Mouse (Mus musculus) megakaryocyte, adult 5-6 weeks (primary cell): ENCODE results near the gene Slc11a2. TPM values are rescaled to one million over a fixed set of nuclear protein-coding genes. Genes with fewer than 3 reads are reported as not detected.
"Not testable (repeated sequence)": the region's sequence is repeated elsewhere in the genome, so short reads cannot be mapped to it uniquely, and the experiment has no call there.

Source experiments
- ATAC-seq: 2 replicates; pipeline ENCODE4 v1.8.0; 2016; ENCODE audit warnings: mild to moderate bottlenecking, inconsistent platforms; ENCODE audit not compliant: poor library complexity, severe bottlenecking
- total RNA-seq, 2 experiments: library from RNA; stranded (forward) in 1 of 2; stranded (reverse) in 1 of 2; fragments of 153-499, 151-499 nt in 1 of 2; fragments of 221-1000, 200-1000 nt in 1 of 2; gene quantifications; 2 replicates each; pipeline versions ENCODE4 v1.2.3 to v1.2.4; 2015 to 2017

Gene Slc11a2
- total RNA-seq, 2 experiments from 2014 or later, result 3.1 to 5.3 TPM

DNA sequence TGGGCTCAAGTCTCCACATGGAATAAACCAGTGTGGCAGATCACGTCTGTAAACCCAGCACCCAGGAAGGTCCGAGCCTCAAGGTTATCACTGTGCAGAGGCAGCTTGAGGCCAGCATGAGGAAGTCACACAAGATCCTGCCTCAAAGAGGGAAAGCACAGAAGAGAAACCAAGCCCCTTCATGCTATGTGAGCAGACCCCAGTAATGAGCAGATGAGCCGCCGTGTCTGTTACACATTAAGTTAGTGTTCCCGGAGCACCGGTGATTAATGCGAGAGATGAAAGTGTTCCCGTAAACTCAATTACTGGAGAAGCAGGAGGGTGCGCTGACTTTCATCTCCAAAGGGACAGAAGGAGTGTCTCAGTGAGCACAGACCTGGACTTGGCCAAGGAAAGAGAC lies 58.9 kb downstream of the Slc11a2 start:
- ATAC-seq, result not testable (repeated sequence)

DNA sequence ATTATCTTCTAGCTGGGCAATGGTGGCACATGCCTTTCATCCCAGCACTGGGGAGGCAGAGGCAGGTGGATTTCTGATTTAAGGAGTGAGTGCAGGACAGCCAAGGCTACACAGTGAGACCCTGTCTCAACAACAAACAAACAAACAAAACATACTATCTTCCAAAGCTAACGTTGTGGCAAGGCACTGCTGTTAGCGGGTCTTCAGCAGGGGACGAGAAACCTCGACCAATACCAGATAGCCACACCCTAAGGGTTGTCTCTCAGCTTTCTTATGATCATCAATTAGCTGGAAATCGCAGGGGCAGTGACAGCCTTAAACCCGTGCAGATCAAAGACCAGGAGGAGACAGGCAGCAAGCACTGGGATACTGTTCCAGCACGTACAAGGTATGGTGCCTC lies 60.6 kb downstream of the Slc11a2 start, which contains the start of gene Higd1c:
Higd1c (plus strand) TSS at position 301 of the 400 bp plus-strand sequence.
- no peak for ATAC-seq

- no peak for ATAC-seq
These were observed 69.0 kb downstream of the Slc11a2 start for GRCm38 (mm10) chr15:100355876-100356275.

DNA sequence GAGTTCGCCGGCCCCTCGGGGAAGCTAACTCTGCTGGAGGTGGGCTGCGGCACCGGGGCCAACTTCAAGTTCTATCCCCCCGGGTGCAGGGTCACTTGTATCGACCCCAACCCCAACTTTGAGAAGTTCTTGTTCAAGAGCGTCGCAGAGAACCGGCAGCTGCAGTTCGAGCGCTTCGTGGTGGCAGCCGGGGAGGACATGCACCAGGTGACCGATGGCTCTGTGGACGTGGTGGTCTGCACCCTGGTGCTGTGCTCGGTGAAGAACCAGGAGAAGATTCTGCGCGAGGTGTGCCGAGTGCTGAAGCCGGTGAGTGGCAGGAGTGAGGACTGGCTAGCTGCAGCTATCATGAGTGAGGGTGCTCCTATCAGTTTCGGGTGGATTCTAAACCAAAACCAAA lies 71.5 kb downstream of the Slc11a2 start:
- ATAC-seq, result peak; percentile 40; the same call in 1 of the 2 replicates

- ATAC-seq, result no peak
These were observed 72.1 kb downstream of the Slc11a2 start, which contains the start of the genes Methig1 and Mettl7a2 for GRCm38 (mm10) chr15:100352711-100353250. TSS of gene Methig1 (plus strand) at chr15:100353149. TSS of gene Mettl7a2 (plus strand) at chr15:100353200.

DNA sequence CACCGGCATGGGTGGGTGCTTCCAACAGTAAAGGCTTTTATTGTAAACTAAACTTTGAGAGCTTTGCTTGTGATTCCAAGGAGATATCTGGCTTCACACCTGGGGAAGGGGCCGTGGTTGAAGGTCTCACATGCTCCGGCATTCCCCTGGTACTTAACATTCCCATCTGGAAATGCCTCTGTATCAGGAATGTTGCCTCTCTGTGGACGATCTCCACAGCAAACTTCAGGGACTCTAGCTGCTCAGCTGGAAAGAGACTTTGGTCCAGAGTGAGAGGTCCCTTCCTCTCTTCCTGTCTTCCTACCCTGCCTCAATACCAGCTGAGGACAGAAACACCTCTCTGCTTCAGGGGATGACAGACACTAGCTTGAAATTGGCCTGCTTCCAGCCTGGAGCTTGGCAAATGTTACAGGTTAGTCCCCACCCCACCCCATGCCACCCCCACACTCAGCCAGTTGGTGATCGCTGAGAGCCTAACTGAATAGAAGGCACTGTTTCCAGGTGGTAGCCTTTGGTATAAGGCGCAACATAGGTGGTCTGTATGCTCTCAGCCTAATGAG lies 73.3 kb downstream of the Slc11a2 start:
- no peak for ATAC-seq

- ATAC-seq, result no peak
These were observed 75.4 kb downstream of the Slc11a2 start for GRCm38 (mm10) chr15:100349496-100349895.

DNA sequence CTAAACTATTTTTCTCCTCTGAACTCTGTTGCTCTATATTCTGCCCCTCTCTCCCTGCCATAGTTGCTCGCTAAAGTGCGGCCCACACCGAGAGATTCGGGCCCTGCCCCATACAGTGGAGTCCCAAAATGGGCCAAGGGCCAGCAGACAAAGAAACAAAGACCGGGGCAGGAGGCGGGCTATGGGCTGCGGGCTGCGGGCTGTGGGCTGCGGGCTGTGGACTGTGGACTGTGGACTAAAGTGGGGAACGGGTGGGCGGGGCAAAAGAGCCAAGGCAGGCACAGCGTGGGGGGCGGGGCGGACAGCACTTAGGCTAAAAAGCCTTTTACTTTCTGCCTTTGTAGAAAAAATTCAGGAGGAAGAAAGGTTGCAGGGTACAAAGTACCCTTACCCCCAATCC lies 78.1 kb downstream of the Slc11a2 start:
- ATAC-seq, result no peak

DNA sequence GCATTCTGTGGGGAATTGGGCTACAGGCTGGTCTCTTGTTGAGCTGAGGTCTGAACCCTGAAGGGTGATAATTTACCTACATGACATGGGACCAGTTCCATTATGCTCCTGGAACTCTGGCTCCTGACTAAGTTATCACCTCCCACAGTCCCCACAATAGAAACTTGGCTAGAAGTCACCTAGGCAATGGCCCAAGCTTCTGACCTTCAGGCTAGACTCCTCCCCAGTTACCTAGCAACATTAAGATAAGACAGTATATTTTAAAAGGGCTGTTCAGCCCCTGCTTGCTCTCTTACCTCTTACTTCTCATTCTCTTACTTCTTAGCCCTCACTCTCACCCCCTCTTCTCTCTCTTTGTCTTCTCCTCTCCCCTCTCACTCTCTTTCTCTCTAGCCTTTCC lies 79.4 kb downstream of the Slc11a2 start:
- ATAC-seq, result no peak

GRCm38 (mm10) chr15:100341314-100341980 lies 83.4 kb downstream of the Slc11a2 start:
- ATAC-seq, result not testable (repeated sequence)

Other genes with a start within 250 kb of the Slc11a2 start
- 77.0 and 100 TPM in 2 replicates for gene Atf1, start 197.3 kb downstream of the Slc11a2 start, total RNA-seq (2015)
- gene Atf1, start 197.3 kb downstream of the Slc11a2 start, total RNA-seq (2017), result 52.8 and 95.7 TPM in 2 replicates
- gene Tmprss12, start 144.2 kb downstream of the Slc11a2 start, total RNA-seq (2015), result not detected in 2 replicates
- not detected in 2 replicates for gene Tmprss12, start 144.2 kb downstream of the Slc11a2 start, total RNA-seq (2017)
- gene Mettl7a1, start 120.9 kb downstream of the Slc11a2 start, total RNA-seq (2015), result 21.4 and 25.2 TPM in 2 replicates
- gene Mettl7a1, start 120.9 kb downstream of the Slc11a2 start, total RNA-seq (2017), result 59.4 and 64.4 TPM in 2 replicates
- gene Mettl7a3, start 90.1 kb downstream of the Slc11a2 start, total RNA-seq (2015), result not detected in 2 replicates
- not detected in 2 replicates for gene Mettl7a3, start 90.1 kb downstream of the Slc11a2 start, total RNA-seq (2017)
- not detected in 2 replicates for gene Methig1, start 71.9 kb downstream of the Slc11a2 start, total RNA-seq (2015)
- not detected in 2 replicates for gene Methig1, start 71.9 kb downstream of the Slc11a2 start, total RNA-seq (2017)
- not detected in 2 replicates for gene Mettl7a2, start 71.9 kb downstream of the Slc11a2 start, total RNA-seq (2015)
- gene Mettl7a2, start 71.9 kb downstream of the Slc11a2 start, total RNA-seq (2017), result not detected in 2 replicates
- gene Higd1c, start 60.5 kb downstream of the Slc11a2 start, total RNA-seq (2015), result not detected in 2 replicates
- not detected in 2 replicates for gene Higd1c, start 60.5 kb downstream of the Slc11a2 start, total RNA-seq (2017)
- not detected in 2 replicates for gene Gm5475, start 2.9 kb downstream of the Slc11a2 start, total RNA-seq (2015)
- gene Gm5475, start 2.9 kb downstream of the Slc11a2 start, total RNA-seq (2017), result not detected in 2 replicates
- gene Letmd1, start 44.0 kb upstream of the Slc11a2 start, total RNA-seq (2015), result 15.2 and 17.2 TPM in 2 replicates
- gene Letmd1, start 44.0 kb upstream of the Slc11a2 start, total RNA-seq (2017), result 8.8 and 15.5 TPM in 2 replicates
- gene Csrnp2, start 70.4 kb upstream of the Slc11a2 start, total RNA-seq (2015), result 0.65 and 1.2 TPM in 2 replicates
- gene Csrnp2, start 70.4 kb upstream of the Slc11a2 start, total RNA-seq (2017), result 0.70 and 0.81 TPM in 2 replicates
- gene Tfcp2, start 126.9 kb upstream of the Slc11a2 start, total RNA-seq (2015), result 1.2 and 2.0 TPM in 2 replicates
- gene Tfcp2, start 126.9 kb upstream of the Slc11a2 start, total RNA-seq (2017), result 3.8 and 4.0 TPM in 2 replicates
- 1.0 and 1.1 TPM in 2 replicates for gene Pou6f1, start 174.9 kb upstream of the Slc11a2 start, total RNA-seq (2015)
- 0.37 and 0.73 TPM in 2 replicates for gene Pou6f1, start 174.9 kb upstream of the Slc11a2 start, total RNA-seq (2017)
- 576 and 578 TPM in 2 replicates for gene Dazap2, start 190.3 kb upstream of the Slc11a2 start, total RNA-seq (2015)
- gene Dazap2, start 190.3 kb upstream of the Slc11a2 start, total RNA-seq (2017), result 242 and 284 TPM in 2 replicates
- gene Smagp, start 211.9 kb upstream of the Slc11a2 start, total RNA-seq (2015), result 1.1 and 3.2 TPM in 2 replicates
- gene Smagp, start 211.9 kb upstream of the Slc11a2 start, total RNA-seq (2017), result 0.51 and 4.5 TPM in 2 replicates
- 309 and 324 TPM in 2 replicates for gene Bin2, start 244.5 kb upstream of the Slc11a2 start, total RNA-seq (2015)
- 275 and 304 TPM in 2 replicates for gene Bin2, start 244.5 kb upstream of the Slc11a2 start, total RNA-seq (2017)